Mouse (Mus musculus) lung, postnatal 14 days (tissue): ENCODE results near the gene Gm3285.

ENCODE experiments used
- DNase-seq: peaks from one replicate; pipeline ENCODE4 v3.0.0; 2021

Gm3285 gene

GRCm38 (mm10) chr10:77861675-77862074 lies at the start of gene Gm3285:
Gm3285 (plus strand) TSS chr10:77861975.
- DNase-seq, result no peak

- no peak for DNase-seq
Measured at GRCm38 (mm10) chr10:77814382-77814781, 47.4 kb upstream of the Gm3285 start, which contains the start of gene Gm2696. Gm2696 (plus strand) TSS chr10:77814682.

GRCm38 (mm10) chr10:77815514-77815913 lies 46.3 kb upstream of the Gm3285 start:
- DNase-seq, result peak; percentile 30

- no peak for DNase-seq
Measured at GRCm38 (mm10) chr10:77818523-77818922, 43.3 kb upstream of the Gm3285 start.

- DNase-seq, result no peak
Measured at GRCm38 (mm10) chr10:77819203-77819602, 42.6 kb upstream of the Gm3285 start.

GRCm38 (mm10) chr10:77826951-77827350 lies 34.8 kb upstream of the Gm3285 start, which contains the start of gene Krtap10-4:
Krtap10-4 (minus strand) TSS chr10:77827095.
- DNase-seq, result no peak

- no peak for DNase-seq
Measured at GRCm38 (mm10) chr10:77835647-77836046, 26.1 kb upstream of the Gm3285 start, which contains the start of gene Krtap10-10. Krtap10-10 (plus strand) TSS chr10:77835947.

GRCm38 (mm10) chr10:77839006-77839405 lies 22.8 kb upstream of the Gm3285 start:
- no peak for DNase-seq

GRCm38 (mm10) chr10:77846503-77846902 lies 15.3 kb upstream of the Gm3285 start, which contains the start of gene Gm36176:
Gm36176 (plus strand) TSS chr10:77846803.
- no peak for DNase-seq

GRCm38 (mm10) chr10:77846961-77847360 lies 14.8 kb upstream of the Gm3285 start:
- no peak for DNase-seq

GRCm38 (mm10) chr10:77847538-77847937 lies 14.2 kb upstream of the Gm3285 start:
- DNase-seq, result no peak

GRCm38 (mm10) chr10:77852559-77852958 lies 9.2 kb upstream of the Gm3285 start, which contains the start of gene Gm10318:
Gm10318 (plus strand) TSS chr10:77852859.
- DNase-seq, result no peak

GRCm38 (mm10) chr10:77864067-77864761 lies 2.4 kb downstream of the Gm3285 start:
- peak; percentile 40 for DNase-seq

GRCm38 (mm10) chr10:77864762-77865143 lies 3.0 kb downstream of the Gm3285 start:
- no peak for DNase-seq

- no peak for DNase-seq
Measured at GRCm38 (mm10) chr10:77867546-77867945, 5.8 kb downstream of the Gm3285 start.

- DNase-seq, result peak; percentile 30
Measured at GRCm38 (mm10) chr10:77869651-77870050, 7.9 kb downstream of the Gm3285 start.

GRCm38 (mm10) chr10:77878985-77879384 lies 17.2 kb downstream of the Gm3285 start:
- peak; percentile 42 for DNase-seq

GRCm38 (mm10) chr10:77880305-77880704 lies 18.5 kb downstream of the Gm3285 start:
- DNase-seq, result no peak

GRCm38 (mm10) chr10:77882553-77882952 lies 20.8 kb downstream of the Gm3285 start:
- no peak for DNase-seq

GRCm38 (mm10) chr10:77886007-77886747 lies 24.4 kb downstream of the Gm3285 start:
- no peak for DNase-seq

- DNase-seq, result no peak
Measured at GRCm38 (mm10) chr10:77890987-77891565, 29.3 kb downstream of the Gm3285 start.

GRCm38 (mm10) chr10:77895562-77895961 lies 33.8 kb downstream of the Gm3285 start:
- no peak for DNase-seq

- no peak for DNase-seq
Measured at GRCm38 (mm10) chr10:77900126-77900525, 38.4 kb downstream of the Gm3285 start.
